Mouse (Mus musculus): ENCODE results near the gene Havcr1.

The Havcr1 gene

GRCm38 (mm10) chr11:46819930-46820329 is 85.0 kb downstream of the Havcr1 start:
- in situ Hi-C loops (cut with MboI, MseI), result no loop called here

All from T-helper 1 cell (primary cell).